Comparison of ENCODE assay signal across 8 mouse cellular contexts in genomic region chr2:60418075-60418474, GRCm38 (mm10). TPM values are rescaled to one million over a fixed set of nuclear protein-coding genes. Genes with fewer than 3 reads are reported as not detected.
DNase-seq lines count a peak whose midpoint lies in the region; ATAC-seq lines count a peak whose summit lies in the region.

No protein-coding gene starts in this region.

- H3K9me3 ChIP-seq in hindbrain, embryonic 14.5 days (ENCODE audit: control insufficient read depth, low read length) = no peaks in the 10 kb centered on the region

- no peaks in the 10 kb centered on the region for H3K27me3 ChIP-seq in hindbrain, embryonic 14.5 days (ENCODE audit: control insufficient read depth, insufficient read depth, low read length)

- peak; percentile 87 for DNase-seq in R1 (ENCODE audit: low read depth, low spot score)
- DNase-seq in cerebellum, adult 9-10 months = peak; percentile 55
- DNase-seq in frontal cortex, postnatal 10 days (ENCODE audit: low spot score in 2 of 2) = peak; percentile 34 to 70
- DNase-seq in hindbrain, embryonic 14.5 days (ENCODE audit: low spot score) = peak; percentile 84
- peak; percentile 51 to 60 for DNase-seq in layer of hippocampus, postnatal 36 days
- peak; percentile 84 for DNase-seq in lung, postnatal 36 days
- DNase-seq in right cerebral cortex, adult 2 months (ENCODE audit: low spot score in 2 of 2) = peak; percentile 78 to 85
- DNase-seq in urinary bladder, postnatal 4 days (ENCODE audit: low spot score in 2 of 2) = peak; percentile 36 to 76

- H3K27ac ChIP-seq in hindbrain, embryonic 14.5 days = no peak overlapping the region

- H3K4me1 ChIP-seq in hindbrain, embryonic 14.5 days (replicated peaks; ENCODE audit: control insufficient read depth, insufficient read depth, low read length) = no peaks in the 10 kb centered on the region

- no peak overlapping the region for H3K4me2 ChIP-seq in hindbrain, embryonic 14.5 days (replicated peaks)

- no peak overlapping the region for H3K4me3 ChIP-seq in hindbrain, embryonic 14.5 days (replicated peaks; ENCODE audit: low read length)

- no peaks in the 10 kb centered on the region for H3K36me3 ChIP-seq in hindbrain, embryonic 14.5 days (replicated peaks; ENCODE audit: control insufficient read depth, insufficient read depth)

- 8% methylated on average over 6 of the region's 6 CpGs for WGBS in hindbrain, embryonic 14.5 days

- H3K9ac ChIP-seq in hindbrain, embryonic 14.5 days = no peak overlapping the region

- peak; percentile 72; the same call in 1 of the 2 replicates for ATAC-seq in hindbrain, embryonic 14.5 days (ENCODE audit: low FRiP score)

RNA-seq across cellular contexts. Expression of gene Ly75, which starts 35.0 kb away (rescaled TPM):
- 1.6 TPM in 2 replicates for polyA plus RNA-seq in hindbrain, embryonic 14.5 days (2014; fragmentation: Nextera tagmentation; extraction: Ambion mirVana)
- total RNA-seq in layer of hippocampus, postnatal 36 days (2021) = 1 to 10 TPM in 1 of 2 experiments, under 1 TPM in 1; 0.95 to 1.3 TPM
